Mouse (Mus musculus) midbrain, embryonic 12.5 days (tissue): ENCODE measurements around the gene Iffo1. TPM values are rescaled to one million over a fixed set of nuclear protein-coding genes. Genes with fewer than 3 reads are reported as not detected.

Experiments
- ATAC-seq: fragments of 200-750 bp; cut with Nextera tagmentation; 2 replicates; pipeline ENCODE4 v1.8.0; 2017; ENCODE audit warnings: low read depth, moderate TSS enrichment, moderate library complexity; ENCODE audit not compliant: low FRiP score
- H3K27ac ChIP-seq: fragments of 300-500 bp; sonication (generic); replicated peaks from 2 replicates; pipeline ENCODE4 v1.5.1; 2016; ENCODE audit warnings: mild to moderate bottlenecking
- H3K27me3 ChIP-seq: fragments of 300-500 bp; sonication (generic); 2 replicates; pipeline ENCODE4 v1.6.1; 2016; ENCODE audit warnings: mild to moderate bottlenecking
- H3K36me3 ChIP-seq: fragments of 300-500 bp; sonication (generic); 2 replicates; pipeline ENCODE4 v1.6.1; 2016
- H3K4me1 ChIP-seq: fragments of 300-500 bp; sonication (generic); 2 replicates; pipeline ENCODE4 v1.6.1; 2016
- H3K4me2 ChIP-seq: fragments of 300-500 bp; sonication (generic); replicated peaks from 2 replicates; pipeline ENCODE4 v1.6.1; 2016; ENCODE audit warnings: mild to moderate bottlenecking, moderate library complexity
- H3K4me3 ChIP-seq: fragments of 300-500 bp; sonication (generic); 2 replicates; pipeline ENCODE4 v1.5.1; 2016; ENCODE audit warnings: mild to moderate bottlenecking
- H3K9ac ChIP-seq: fragments of 300-500 bp; sonication (generic); replicated peaks from 2 replicates; pipeline ENCODE4 v1.6.1; 2016; ENCODE audit warnings: mild to moderate bottlenecking, moderate library complexity
- H3K9me3 ChIP-seq: fragments of 300-500 bp; sonication (generic); 2 replicates; pipeline ENCODE4 v1.6.1; 2016; ENCODE audit warnings: mild to moderate bottlenecking
- WGBS: fragments of 180-500 bp; shearing (Covaris S2); methylation state at CpG from one replicate; pipeline ENCODE4 v1.1.7; 2016; 5-methylcytosine and 5-hydroxymethylcytosine counted together
- polyA plus RNA-seq: library from polyadenylated mRNA; unstranded; fragments of >200 nt; fragmentation: Nextera tagmentation; extraction: Ambion mirVana; gene quantifications from 2 replicates; pipeline ENCODE4 v1.2.1, GENCODE M21; 2016

Gene Iffo1
- polyA plus RNA-seq, 1 experiment from 2014 or later, result 18.7 TPM

GRCm38 (mm10) chr6:125165328-125165891, 20.4 kb downstream of the Iffo1 start:
- peak overlapping the region; percentile 96 for H3K4me2 ChIP-seq
- peak overlapping the region; percentile 97 for H3K9ac ChIP-seq
- peak overlapping the region; percentile 95 for H3K27ac ChIP-seq
- peaks cover 55% of the 10 kb centered on the region for H3K36me3 ChIP-seq
- no peaks in the 10 kb centered on the region for H3K27me3 ChIP-seq
- no peaks in the 10 kb centered on the region for H3K9me3 ChIP-seq
- H3K4me1 ChIP-seq, result peaks cover 44% of the 10 kb centered on the region
- peak; percentile 90 for ATAC-seq
- H3K4me3 ChIP-seq, result peak overlapping the region; percentile 86
- under 1% methylated on average over 36 of the region's 36 CpGs for WGBS

GRCm38 (mm10) chr6:125166051-125166751, 21.2 kb downstream of the Iffo1 start, which contains the start of gene Gapdh:
Gapdh (minus strand) TSS chr6:125166467.
- Histone ChIP-seq H3K4me2 (peak within 1 kb of the TSS; percentile 96), H3K9ac (peak within 1 kb of the TSS; percentile 97), H3K27me3 (no peaks in the 10 kb centered on the region), H3K36me3 (peaks cover 55% of the 10 kb centered on the region), H3K9me3 (no peaks in the 10 kb centered on the region), H3K4me1 (peaks cover 41% of the 10 kb centered on the region), H3K27ac (peak within 1 kb of the TSS; percentile 95), H3K4me3 (peak within 1 kb of the TSS; percentile 86)
- 1% methylated on average over 18 of the region's 18 CpGs for WGBS
- ATAC-seq, result peak; percentile 5; the same call in 1 of the 2 replicates

- H3K36me3 ChIP-seq, result peaks cover 59% of the 10 kb centered on the region
- peak overlapping the region; percentile 95 for H3K27ac ChIP-seq
- H3K9me3 ChIP-seq, result no peaks in the 10 kb centered on the region
- peak overlapping the region; percentile 86; the same call in 1 of the 2 replicates for H3K4me3 ChIP-seq
- H3K27me3 ChIP-seq, result no peaks in the 10 kb centered on the region
- peak overlapping the region; percentile 96 for H3K4me2 ChIP-seq
- 15% methylated on average over 10 of the region's 10 CpGs for WGBS
- ATAC-seq, result peak; percentile 3; the same call in 1 of the 2 replicates
- H3K9ac ChIP-seq, result peak overlapping the region; percentile 97; the same call in 1 of the 2 replicates
- peaks cover 37% of the 10 kb centered on the region for H3K4me1 ChIP-seq
Measured at GRCm38 (mm10) chr6:125166861-125167650, 22.0 kb downstream of the Iffo1 start.

- no peak overlapping the region for H3K9ac ChIP-seq
- peaks cover 37% of the 10 kb centered on the region for H3K4me1 ChIP-seq
- 93% methylated on average over 14 of the region's 14 CpGs for WGBS
- no peaks in the 10 kb centered on the region for H3K27me3 ChIP-seq
- no peak for ATAC-seq
- no peak overlapping the region for H3K4me2 ChIP-seq
- H3K27ac ChIP-seq, result no peak overlapping the region
- peaks cover 64% of the 10 kb centered on the region for H3K36me3 ChIP-seq
- no peaks in the 10 kb centered on the region for H3K9me3 ChIP-seq
- H3K4me3 ChIP-seq, result no peak overlapping the region
Measured at GRCm38 (mm10) chr6:125168086-125168485, 23.0 kb downstream of the Iffo1 start.

GRCm38 (mm10) chr6:125170194-125170593, 25.2 kb downstream of the Iffo1 start:
- WGBS, result 83% methylated on average over 6 of the region's 6 CpGs
- no peaks in the 10 kb centered on the region for H3K27me3 ChIP-seq
- H3K4me3 ChIP-seq, result no peak overlapping the region
- H3K36me3 ChIP-seq, result peaks cover 77% of the 10 kb centered on the region
- H3K9me3 ChIP-seq, result no peaks in the 10 kb centered on the region
- no peak for ATAC-seq
- H3K4me1 ChIP-seq, result peaks cover 23% of the 10 kb centered on the region
- H3K9ac ChIP-seq, result no peak overlapping the region
- H3K4me2 ChIP-seq, result no peak overlapping the region
- no peak overlapping the region for H3K27ac ChIP-seq

GRCm38 (mm10) chr6:125172474-125172873, 27.4 kb downstream of the Iffo1 start:
- peaks cover 100% of the 10 kb centered on the region for H3K36me3 ChIP-seq
- no peaks in the 10 kb centered on the region for H3K27me3 ChIP-seq
- 86% methylated on average over 2 of the region's 2 CpGs for whole genome bisulfite sequencing
- H3K9ac ChIP-seq, result no peak overlapping the region
- ATAC-seq, result no peak
- H3K27ac ChIP-seq, result no peak overlapping the region
- H3K4me1 ChIP-seq, result peaks cover 6% of the 10 kb centered on the region
- no peak overlapping the region for H3K4me3 ChIP-seq
- no peak overlapping the region for H3K4me2 ChIP-seq
- no peaks in the 10 kb centered on the region for H3K9me3 ChIP-seq

- Histone ChIP-seq H3K27ac (no peak overlapping the region), H3K9ac (no peak overlapping the region), H3K4me3 (no peak overlapping the region), H3K4me2 (no peak overlapping the region), H3K4me1 (no peaks in the 10 kb centered on the region), H3K36me3 (peaks cover 100% of the 10 kb centered on the region), H3K9me3 (no peaks in the 10 kb centered on the region), H3K27me3 (no peaks in the 10 kb centered on the region)
- 93% methylated on average over 7 of the region's 7 CpGs for WGBS
- no peak for ATAC-seq
Measured at GRCm38 (mm10) chr6:125173256-125173655, 28.2 kb downstream of the Iffo1 start.

- 92% methylated on average over 5 of the region's 5 CpGs for WGBS
- ATAC-seq, result no peak
- Histone ChIP-seq H3K4me2 (no peak overlapping the region), H3K4me1 (no peaks in the 10 kb centered on the region), H3K27me3 (no peaks in the 10 kb centered on the region), H3K9ac (no peak overlapping the region), H3K4me3 (no peak overlapping the region), H3K9me3 (no peaks in the 10 kb centered on the region), H3K36me3 (peaks cover 98% of the 10 kb centered on the region), H3K27ac (no peak overlapping the region)
Measured at GRCm38 (mm10) chr6:125175469-125175868, 30.4 kb downstream of the Iffo1 start.

- no peak overlapping the region for H3K27ac ChIP-seq
- H3K4me3 ChIP-seq, result no peak overlapping the region
- H3K36me3 ChIP-seq, result peaks cover 97% of the 10 kb centered on the region
- no peak overlapping the region for H3K9ac ChIP-seq
- H3K4me2 ChIP-seq, result no peak overlapping the region
- H3K4me1 ChIP-seq, result no peaks in the 10 kb centered on the region
- ATAC-seq, result no peak
- no peaks in the 10 kb centered on the region for H3K9me3 ChIP-seq
- WGBS, result 95% methylated on average over 7 of the region's 7 CpGs
- no peaks in the 10 kb centered on the region for H3K27me3 ChIP-seq
Measured at GRCm38 (mm10) chr6:125179601-125180000, 34.6 kb downstream of the Iffo1 start.

GRCm38 (mm10) chr6:125182133-125182532, 37.1 kb downstream of the Iffo1 start:
- Histone ChIP-seq H3K27ac (no peak overlapping the region), H3K4me3 (no peak overlapping the region), H3K9me3 (no peaks in the 10 kb centered on the region), H3K4me1 (no peaks in the 10 kb centered on the region), H3K27me3 (no peaks in the 10 kb centered on the region), H3K36me3 (peaks cover 97% of the 10 kb centered on the region), H3K9ac (no peak overlapping the region), H3K4me2 (no peak overlapping the region)
- ATAC-seq, result no peak
- 84% methylated on average over 5 of the region's 5 CpGs for WGBS

- WGBS, result 96% methylated on average over 10 of the region's 10 CpGs
- H3K9me3 ChIP-seq, result no peaks in the 10 kb centered on the region
- H3K27me3 ChIP-seq, result no peaks in the 10 kb centered on the region
- H3K4me3 ChIP-seq, result no peak overlapping the region
- H3K4me1 ChIP-seq, result peaks cover 3% of the 10 kb centered on the region; the same call in 1 of the 2 replicates
- no peak overlapping the region for H3K9ac ChIP-seq
- no peak overlapping the region for H3K4me2 ChIP-seq
- ATAC-seq, result no peak
- H3K36me3 ChIP-seq, result peaks cover 83% of the 10 kb centered on the region
- H3K27ac ChIP-seq, result no peak overlapping the region
Measured at GRCm38 (mm10) chr6:125186203-125186602, 41.2 kb downstream of the Iffo1 start.

- peak overlapping the region; percentile 88 for H3K4me2 ChIP-seq
- no peaks in the 10 kb centered on the region for H3K9me3 ChIP-seq
- peak overlapping the region; percentile 99 for H3K27ac ChIP-seq
- H3K36me3 ChIP-seq, result peaks cover 59% of the 10 kb centered on the region
- peak overlapping the region; percentile 72 for H3K4me3 ChIP-seq
- no peak for ATAC-seq
- peaks cover 18% of the 10 kb centered on the region for H3K4me1 ChIP-seq
- H3K27me3 ChIP-seq, result no peaks in the 10 kb centered on the region
- H3K9ac ChIP-seq, result peak overlapping the region; percentile 76
Measured at GRCm38 (mm10) chr6:125190816-125191215, 45.8 kb downstream of the Iffo1 start.
